Mouse (Mus musculus) lung, adult 2 months (tissue): Measurements from ENCODE around the gene Ano9.

Source experiments
- CTCF ChIP-seq: fragments of 200-500 bp; IDR thresholded peaks from 2 replicates; pipeline ENCODE4 v1.5.1; 2011; ENCODE audit warnings: mild to moderate bottlenecking, low read length, control low read depth; ENCODE audit not compliant: insufficient read depth
- POLR2A ChIP-seq: fragments of 200-500 bp; IDR thresholded peaks from 2 replicates; pipeline ENCODE4 v1.6.1; 2011; ENCODE audit warnings: low read depth, mild to moderate bottlenecking, control low read depth, low read length, borderline replicate concordance; ENCODE audit errors: extremely low read depth

- TF ChIP-seq POLR2A = no peak
- TF ChIP-seq CTCF = no peak
These were observed 55.1 kb downstream of the Ano9 start for GRCm38 (mm10) chr7:141062525-141062924.
